Mouse (Mus musculus) lung, postnatal 0 days (tissue): Measurements from ENCODE around the gene Birc5. TPM values are rescaled to one million over a fixed set of nuclear protein-coding genes. Genes with fewer than 3 reads are reported as not detected.
A peak's percentile ranks its signal among the peaks of the same experiment; 100 is the strongest.

Experiments used
- ATAC-seq: fragments of 200-750 bp; cut with Nextera tagmentation; 2 replicates; pipeline ENCODE4 v1.8.0; 2017; ENCODE audit warnings: moderate library complexity
- DNase-seq: peaks from one replicate; pipeline ENCODE4 v3.0.0-alpha.2; 2016; ENCODE audit warnings: low spot score
- H3K27ac ChIP-seq: fragments of 300-500 bp; sonication (generic); 2 replicates; pipeline ENCODE4 v1.5.1; 2014; ENCODE audit warnings: antibody characterized with exemption, mild to moderate bottlenecking, low read length, mixed read lengths
- H3K27me3 ChIP-seq: fragments of 300-500 bp; sonication (generic); replicated peaks from 2 replicates; pipeline ENCODE4 v1.6.1; 2014; ENCODE audit warnings: low read length, mixed read lengths; ENCODE audit not compliant: insufficient read depth
- H3K36me3 ChIP-seq: fragments of 300-500 bp; sonication (generic); 2 replicates; pipeline ENCODE4 v1.6.1; 2014; ENCODE audit warnings: low read length, mixed read lengths; ENCODE audit not compliant: insufficient read depth
- H3K4me1 ChIP-seq: fragments of 300-500 bp; sonication (generic); 2 replicates; pipeline ENCODE4 v1.6.1; 2014; ENCODE audit warnings: antibody characterized with exemption, low read depth, low read length, mixed read lengths; ENCODE audit not compliant: insufficient read depth
- H3K4me2 ChIP-seq: fragments of 300-500 bp; sonication (generic); replicated peaks from 2 replicates; pipeline ENCODE4 v1.6.1; 2014; ENCODE audit warnings: low read depth, mild to moderate bottlenecking, low read length, moderate library complexity, mixed read lengths
- H3K4me3 ChIP-seq: fragments of 300-500 bp; sonication (generic); 2 replicates; pipeline ENCODE4 v1.5.1; 2014; ENCODE audit warnings: low read depth, low read length
- H3K9ac ChIP-seq: fragments of 300-500 bp; sonication (generic); replicated peaks from 2 replicates; pipeline ENCODE4 v1.6.1; 2014; ENCODE audit warnings: low read depth, mild to moderate bottlenecking
- H3K9me3 ChIP-seq: fragments of 300-500 bp; sonication (generic); 2 replicates; pipeline ENCODE4 v1.6.1; 2016; ENCODE audit warnings: low read length, mixed read lengths
- CTCF ChIP-seq: IDR thresholded peaks from 2 replicates; pipeline ENCODE4 v1.5.1; 2016; ENCODE audit warnings: antibody characterized with exemption, mild to moderate bottlenecking
- EP300 ChIP-seq: IDR thresholded peaks from 2 replicates; pipeline ENCODE4 v1.6.1; 2016; ENCODE audit warnings: antibody characterized with exemption, mild to moderate bottlenecking, control low read depth
- WGBS: fragments of 180-500 bp; shearing (Covaris S2); extraction: QIAGEN DNeasy Blood & Tissue Kit; methylation state at CpG from one replicate; pipeline ENCODE4 v1.1.7; 2014; 5-methylcytosine and 5-hydroxymethylcytosine counted together
- polyA plus RNA-seq: library from polyadenylated mRNA; unstranded; fragments of >200 nt; fragmentation: Nextera tagmentation; extraction: Ambion mirVana; gene quantifications from 2 replicates; pipeline ENCODE4 v1.2.1, GENCODE M21; 2015

Gene Birc5
- polyA plus RNA-seq, 1 experiment from 2014 or later = 15.0 TPM

GRCm38 (mm10) chr11:117820173-117820572, 28.9 kb upstream of the Birc5 start:
- H3K4me2 ChIP-seq = no peak overlapping the region
- no peak overlapping the region for H3K27ac ChIP-seq
- H3K9ac ChIP-seq = no peak overlapping the region
- no peaks in the 10 kb centered on the region for H3K36me3 ChIP-seq
- TF ChIP-seq CTCF (no peak), EP300 (no peak)
- H3K4me1 ChIP-seq = peaks cover 23% of the 10 kb centered on the region; the same call in 1 of the 2 replicates
- ATAC-seq (no peak), DNase-seq (no peak)
- no peaks in the 10 kb centered on the region for H3K9me3 ChIP-seq
- WGBS = 81% methylated on average over 7 of the region's 7 CpGs
- H3K27me3 ChIP-seq = no peaks in the 10 kb centered on the region
- H3K4me3 ChIP-seq = no peak overlapping the region

- H3K9me3 ChIP-seq = no peaks in the 10 kb centered on the region
- no peak overlapping the region for H3K4me2 ChIP-seq
- no peaks in the 10 kb centered on the region for H3K27me3 ChIP-seq
- no peak overlapping the region for H3K4me3 ChIP-seq
- H3K9ac ChIP-seq = no peak overlapping the region
- peaks cover 32% of the 10 kb centered on the region for H3K4me1 ChIP-seq
- H3K36me3 ChIP-seq = no peaks in the 10 kb centered on the region
- no peak overlapping the region for H3K27ac ChIP-seq
- no peak for ATAC-seq
- DNase-seq = no peak
- WGBS = 95% methylated on average over 9 of the region's 9 CpGs
- TF ChIP-seq CTCF (no peak), EP300 (no peak)
These were observed 27.2 kb upstream of the Birc5 start for GRCm38 (mm10) chr11:117821868-117822267.

- no peaks in the 10 kb centered on the region for H3K9me3 ChIP-seq
- no peaks in the 10 kb centered on the region for H3K27me3 ChIP-seq
- DNase-seq (peak; percentile 58), ATAC-seq (no peak)
- no peak overlapping the region for H3K9ac ChIP-seq
- WGBS = 32% methylated on average over 7 of the region's 7 CpGs
- H3K4me3 ChIP-seq = no peak overlapping the region
- peaks cover 39% of the 10 kb centered on the region for H3K4me1 ChIP-seq
- H3K27ac ChIP-seq = peak overlapping the region; percentile 39
- TF ChIP-seq EP300 (peak; percentile 36; the same call in 1 of the 2 replicates), CTCF (no peak)
- H3K4me2 ChIP-seq = no peak overlapping the region
- no peaks in the 10 kb centered on the region for H3K36me3 ChIP-seq
These were observed 26.3 kb upstream of the Birc5 start for GRCm38 (mm10) chr11:117822728-117823241.

- 81% methylated on average over 6 of the region's 6 CpGs for WGBS
- Histone ChIP-seq H3K4me3 (no peak overlapping the region), H3K9ac (no peak overlapping the region), H3K36me3 (no peaks in the 10 kb centered on the region), H3K4me1 (peaks cover 43% of the 10 kb centered on the region), H3K27me3 (no peaks in the 10 kb centered on the region), H3K4me2 (no peak overlapping the region), H3K9me3 (no peaks in the 10 kb centered on the region), H3K27ac (0 out of 2 replicates have a peak overlapping the region, but pooled peaks have one; percentile 39)
- TF ChIP-seq EP300 (no peak), CTCF (no peak)
- DNase-seq (no peak), ATAC-seq (no peak)
These were observed 25.6 kb upstream of the Birc5 start for GRCm38 (mm10) chr11:117823411-117823810.

GRCm38 (mm10) chr11:117824060-117824969, 24.7 kb upstream of the Birc5 start:
- Histone ChIP-seq H3K9ac (no peak overlapping the region), H3K4me3 (0 out of 2 replicates have a peak overlapping the region, but pooled peaks have one; percentile 0), H3K27me3 (no peaks in the 10 kb centered on the region), H3K4me2 (peak overlapping the region; percentile 63), H3K4me1 (peaks cover 52% of the 10 kb centered on the region), H3K27ac (peak overlapping the region; percentile 1; the same call in 1 of the 2 replicates), H3K9me3 (no peaks in the 10 kb centered on the region), H3K36me3 (no peaks in the 10 kb centered on the region)
- WGBS = 4% methylated on average over 23 of the region's 23 CpGs
- TF ChIP-seq CTCF (peak; percentile 97), EP300 (no peak)
- peak; percentile 88 for DNase-seq
- ATAC-seq = peak; percentile 82

GRCm38 (mm10) chr11:117825333-117826101, 23.5 kb upstream of the Birc5 start, which contains the start of the genes Afmid and Tk1:
TSS of gene Afmid (plus strand) at chr11:117825924.
TSS of gene Tk1 (minus strand) at chr11:117826092.
- no peaks in the 10 kb centered on the region for H3K27me3 ChIP-seq
- peak within 1 kb of the TSS; percentile 63 for H3K4me2 ChIP-seq
- TF ChIP-seq CTCF (no peak), EP300 (no peak)
- H3K4me3 ChIP-seq = peak within 1 kb of the TSS; percentile 27; the same call in 1 of the 2 replicates
- H3K9me3 ChIP-seq = no peaks in the 10 kb centered on the region
- peak within 1 kb of the TSS; percentile 20; the same call in 1 of the 2 replicates for H3K9ac ChIP-seq
- DNase-seq (peak; percentile 92), ATAC-seq (peak; percentile 32)
- under 1% methylated on average over 34 of the region's 34 CpGs for WGBS
- no peaks in the 10 kb centered on the region for H3K36me3 ChIP-seq
- peaks cover 62% of the 10 kb centered on the region for H3K4me1 ChIP-seq
- H3K27ac ChIP-seq = peak within 1 kb of the TSS; percentile 43
